Comparison of ENCODE assay signal across 50 mouse cellular contexts in the genomic region with DNA sequence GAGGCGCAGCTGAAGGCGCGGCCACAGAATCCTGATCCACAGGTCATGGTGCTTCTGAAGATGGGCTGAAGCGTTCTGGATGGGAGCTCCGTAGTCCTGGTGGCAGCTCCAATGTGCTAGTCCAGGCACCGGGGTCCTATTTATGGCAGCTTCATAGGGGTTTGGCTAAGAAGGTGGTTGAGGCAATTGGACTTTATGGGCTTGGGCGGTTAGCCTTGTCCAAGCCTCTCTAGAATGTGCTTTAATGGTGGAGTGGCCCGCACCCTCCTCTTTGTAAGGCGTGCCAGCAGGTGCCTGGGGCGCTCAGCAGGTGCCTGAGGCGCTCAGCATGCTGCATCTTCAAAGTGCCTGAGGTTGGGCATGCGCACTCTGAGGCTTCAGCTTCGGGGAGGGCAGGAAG. TPM values are rescaled to one million over a fixed set of nuclear protein-coding genes. Genes with fewer than 3 reads are reported as not detected.
"Had no signal": no experiment of that assay in that cellular context is flagged by ENCODE, and none has a peak within 500 bp of the region (broad histone marks: within the 10 kb centered on the region; RNA-seq: fewer than 3 reads in every experiment).

Gene Krt81, minus strand, starts transcription at position 101 of the 400 bp plus-strand sequence.

- H3K36me3 ChIP-seq: heart, embryonic 10.5 days; heart, embryonic 12.5 days; heart, embryonic 13.5 days; heart, embryonic 15.5 days; hindbrain, embryonic 10.5 days; hindbrain, embryonic 12.5 days; hindbrain, embryonic 13.5 days; hindbrain, embryonic 15.5 days; intestine, embryonic 15.5 days; kidney, embryonic 15.5 days had no signal

- H3K4me1 ChIP-seq: heart, embryonic 10.5 days; heart, embryonic 12.5 days; heart, embryonic 13.5 days; heart, embryonic 15.5 days; intestine, embryonic 15.5 days had no signal

- H3K9ac ChIP-seq: heart, embryonic 12.5 days; heart, embryonic 13.5 days; heart, embryonic 15.5 days; hindbrain, embryonic 12.5 days; hindbrain, embryonic 13.5 days; hindbrain, embryonic 14.5 days; hindbrain, embryonic 15.5 days; intestine, embryonic 15.5 days; kidney, embryonic 15.5 days had no signal

- H3K27ac ChIP-seq: heart, embryonic 10.5 days; heart, embryonic 13.5 days; heart, embryonic 15.5 days; hindbrain, embryonic 10.5 days; hindbrain, embryonic 12.5 days; hindbrain, embryonic 13.5 days; hindbrain, embryonic 14.5 days; hindbrain, embryonic 15.5 days; hindbrain, postnatal 0 days; intestine, embryonic 15.5 days; kidney, embryonic 15.5 days; kidney, postnatal 0 days; layer of hippocampus, adult 2 months had no signal

- H3K27me3 ChIP-seq: hindbrain, embryonic 12.5 days; hindbrain, embryonic 15.5 days; intestine, embryonic 15.5 days; kidney, embryonic 15.5 days had no signal

- DNase-seq: heart, postnatal 10 days; heart, postnatal 14 days; heart, postnatal 36 days; heart, postnatal 4 days; kidney, adult 11 months; kidney, adult 18-20 months; kidney, adult 2 months; kidney, adult 8-10 months; kidney, adult 9 months; kidney, postnatal 10 days; kidney, postnatal 14 days; kidney, postnatal 25 days; kidney, postnatal 36 days; kidney, postnatal 4 days; layer of hippocampus, adult 9-11 months; layer of hippocampus, postnatal 36 days had no signal

- ATAC-seq: hindbrain, embryonic 16.5 days; hindbrain, postnatal 0 days; inflammation-experienced regulatory T-cells, adult 6 months; intestine, embryonic 15.5 days; intestine, embryonic 16.5 days; intestine, postnatal 0 days had no signal

- H3K4me3 ChIP-seq: heart, embryonic 10.5 days; heart, embryonic 12.5 days; heart, embryonic 13.5 days; heart, embryonic 15.5 days; hindbrain, embryonic 10.5 days; hindbrain, embryonic 12.5 days; hindbrain, embryonic 13.5 days; hindbrain, embryonic 15.5 days; intestine, embryonic 15.5 days; kidney, embryonic 15.5 days; layer of hippocampus, adult 2 months had no signal

- H3K4me2 ChIP-seq: heart, embryonic 12.5 days; heart, embryonic 13.5 days; heart, embryonic 15.5 days; hindbrain, embryonic 12.5 days; hindbrain, embryonic 13.5 days; hindbrain, embryonic 14.5 days; hindbrain, embryonic 15.5 days; intestine, embryonic 15.5 days; kidney, embryonic 15.5 days had no signal

- H3K9me3 ChIP-seq: heart, embryonic 10.5 days; heart, embryonic 12.5 days; heart, embryonic 13.5 days; heart, embryonic 15.5 days; hindbrain, embryonic 10.5 days; hindbrain, embryonic 12.5 days; hindbrain, embryonic 13.5 days; hindbrain, embryonic 15.5 days; intestine, embryonic 15.5 days; kidney, embryonic 15.5 days had no signal

RNA-seq across cellular contexts. Expression of gene Krt81, which starts in this region (rescaled TPM):
- total RNA-seq: heart, postnatal 10 days; heart, postnatal 14 days; heart, postnatal 25 days; heart, postnatal 36 days; heart, postnatal 4 days; hematopoietic stem cell, adult 5-6 weeks; hindbrain, postnatal 0 days; layer of hippocampus, adult 18-20 months; layer of hippocampus, adult 2 months; layer of hippocampus, adult 8-10 months; layer of hippocampus, postnatal 10 days; layer of hippocampus, postnatal 14 days; layer of hippocampus, postnatal 25 days; layer of hippocampus, postnatal 36 days; left cerebral cortex, adult 18-20 months had no signal
- polyA plus RNA-seq: heart, embryonic 10.5 days; heart, embryonic 12.5 days; heart, embryonic 13.5 days; heart, embryonic 14.5 days; heart, embryonic 15.5 days; heart, embryonic 16.5 days; heart, postnatal 0 days; hindbrain, embryonic 10.5 days; hindbrain, embryonic 11.5 days; hindbrain, embryonic 12.5 days; hindbrain, embryonic 13.5 days; hindbrain, embryonic 14.5 days; hindbrain, embryonic 15.5 days; hindbrain, embryonic 16.5 days; inflammation-experienced regulatory T-cells, adult 6 months; intestine, embryonic 14.5 days; intestine, embryonic 15.5 days; intestine, embryonic 16.5 days; intestine, postnatal 0 days; kidney, adult 2 months; kidney, embryonic 14.5 days; kidney, embryonic 15.5 days; kidney, embryonic 16.5 days; kidney, postnatal 0 days; large intestine, adult 2 months had no signal
